Mouse (Mus musculus) hindbrain, postnatal 0 days (tissue): ENCODE data around the gene Gm3336. TPM values are rescaled to one million over a fixed set of nuclear protein-coding genes. Genes with fewer than 3 reads are reported as not detected.
A peak's percentile ranks its signal among the peaks of the same experiment; 100 is the strongest.

ENCODE experiments used
- ATAC-seq: fragments of 200-750 bp; cut with Nextera tagmentation; 2 replicates; pipeline ENCODE4 v1.8.0; 2017; ENCODE audit warnings: mild to moderate bottlenecking, moderate TSS enrichment, moderate library complexity
- DNase-seq: peaks from one replicate; pipeline ENCODE4 v3.0.0-alpha.2; 2015; ENCODE audit warnings: low spot score
- H3K27ac ChIP-seq: fragments of 300-500 bp; sonication (generic); 2 replicates; pipeline ENCODE4 v1.5.1; 2014; ENCODE audit warnings: mild to moderate bottlenecking
- H3K27me3 ChIP-seq: fragments of 300-500 bp; sonication (generic); 2 replicates; pipeline ENCODE4 v1.6.1; 2014; ENCODE audit warnings: low read length, mixed read lengths; ENCODE audit not compliant: insufficient read depth
- H3K36me3 ChIP-seq: fragments of 300-500 bp; sonication (generic); 2 replicates; pipeline ENCODE4 v1.6.1; 2014; ENCODE audit warnings: low read length, mixed read lengths; ENCODE audit not compliant: insufficient read depth
- H3K4me1 ChIP-seq: fragments of 300-500 bp; sonication (generic); 2 replicates; pipeline ENCODE4 v1.6.1; 2014; ENCODE audit warnings: antibody characterized with exemption, low read length, mixed read lengths; ENCODE audit not compliant: insufficient read depth
- H3K4me2 ChIP-seq: fragments of 300-500 bp; sonication (generic); 2 replicates; pipeline ENCODE4 v1.6.1; 2014; ENCODE audit warnings: low read depth, mild to moderate bottlenecking, low read length, moderate library complexity, mixed read lengths
- H3K4me3 ChIP-seq: fragments of 300-500 bp; sonication (generic); 2 replicates; pipeline ENCODE4 v1.5.1; 2014; ENCODE audit warnings: low read length
- H3K9ac ChIP-seq: fragments of 300-500 bp; sonication (generic); replicated peaks from 2 replicates; pipeline ENCODE4 v1.6.1; 2014; ENCODE audit warnings: mild to moderate bottlenecking, low read length, moderate library complexity, mixed read lengths
- H3K9me3 ChIP-seq: fragments of 300-500 bp; sonication (generic); 2 replicates; pipeline ENCODE4 v1.6.1; 2016; ENCODE audit warnings: low read length, mixed read lengths
- CTCF ChIP-seq: IDR thresholded peaks from 2 replicates; pipeline ENCODE4 v1.5.1; 2016; ENCODE audit warnings: antibody characterized with exemption, control low read depth, low read depth
- WGBS: fragments of 180-500 bp; shearing (Covaris S2); extraction: QIAGEN DNeasy Blood & Tissue Kit; methylation state at CpG from one replicate; pipeline ENCODE4 v1.1.7; 2014; 5-methylcytosine and 5-hydroxymethylcytosine counted together
- polyA plus RNA-seq: library from polyadenylated mRNA; unstranded; fragments of >200 nt; fragmentation: Nextera tagmentation; extraction: Ambion mirVana; gene quantifications from 2 replicates; pipeline ENCODE4 v1.2.1, GENCODE M21; 2015
- total RNA-seq: library from RNA; depleted of rRNA; stranded (reverse); fragments of >200 nt; gene quantifications from 2 replicates; pipeline ENCODE4 v1.2.3, GENCODE M21; 2014

Gene Gm3336
- total and polyA plus RNA-seq, 2 experiments from 2014 or later, result not detected

GRCm38 (mm10) chr8:70698310-70699109, 19.8 kb upstream of the Gm3336 start, which contains the start of gene Jund:
Jund (plus strand) TSS chr8:70698949.
- DNase-seq, result peak; percentile 100
- H3K27me3 ChIP-seq, result no peaks in the 10 kb centered on the region
- H3K4me2 ChIP-seq, result peak within 1 kb of the TSS; percentile 61
- under 1% methylated on average over 58 of the region's 69 CpGs for WGBS
- no peaks in the 10 kb centered on the region for H3K9me3 ChIP-seq
- H3K4me1 ChIP-seq, result peaks cover 21% of the 10 kb centered on the region
- H3K27ac ChIP-seq, result peak within 1 kb of the TSS; percentile 99
- 0 out of 2 replicates have a peak, but pooled peaks cover 5% of the 10 kb centered on the region for H3K36me3 ChIP-seq
- peak; percentile 91 for ATAC-seq
- peak; percentile 36 for TF ChIP-seq CTCF
- H3K4me3 ChIP-seq, result peak within 1 kb of the TSS; percentile 90
- peak within 1 kb of the TSS; percentile 98 for H3K9ac ChIP-seq

GRCm38 (mm10) chr8:70699116-70699833, 19.1 kb upstream of the Gm3336 start:
- Histone ChIP-seq H3K4me3 (peak overlapping the region; percentile 90), H3K27me3 (no peaks in the 10 kb centered on the region), H3K27ac (peak overlapping the region; percentile 99), H3K4me1 (peaks cover 21% of the 10 kb centered on the region), H3K9ac (peak overlapping the region; percentile 98), H3K9me3 (no peaks in the 10 kb centered on the region), H3K4me2 (peak overlapping the region; percentile 61), H3K36me3 (0 out of 2 replicates have a peak, but pooled peaks cover 5% of the 10 kb centered on the region)
- DNase-seq, result no peak
- under 1% methylated on average over 74 of the region's 89 CpGs for WGBS
- peak; percentile 0; the same call in 1 of the 2 replicates for ATAC-seq
- 0 out of 2 replicates have a peak, but pooled peaks have one; percentile 11 for TF ChIP-seq CTCF

- no peak for TF ChIP-seq CTCF
- WGBS, result under 1% methylated on average over 54 of the region's 59 CpGs
- Histone ChIP-seq H3K27me3 (no peaks in the 10 kb centered on the region), H3K36me3 (0 out of 2 replicates have a peak, but pooled peaks cover 5% of the 10 kb centered on the region), H3K4me2 (peak overlapping the region; percentile 61), H3K27ac (peak overlapping the region; percentile 99), H3K9me3 (no peaks in the 10 kb centered on the region), H3K9ac (peak overlapping the region; percentile 98), H3K4me1 (peaks cover 21% of the 10 kb centered on the region), H3K4me3 (peak overlapping the region; percentile 90)
- ATAC-seq, result peak; percentile 19
- DNase-seq, result peak; percentile 89
Observed at GRCm38 (mm10) chr8:70699834-70700554, 18.3 kb upstream of the Gm3336 start.

GRCm38 (mm10) chr8:70700555-70700922, 17.8 kb upstream of the Gm3336 start:
- H3K4me2 ChIP-seq, result peak overlapping the region; percentile 61
- 0 out of 2 replicates have a peak, but pooled peaks cover 5% of the 10 kb centered on the region for H3K36me3 ChIP-seq
- no peaks in the 10 kb centered on the region for H3K27me3 ChIP-seq
- 0% methylated on average over 20 of the region's 20 CpGs for WGBS
- H3K4me1 ChIP-seq, result peaks cover 21% of the 10 kb centered on the region
- ATAC-seq (peak; percentile 15; the same call in 1 of the 2 replicates), DNase-seq (peak; percentile 96)
- no peaks in the 10 kb centered on the region for H3K9me3 ChIP-seq
- H3K9ac ChIP-seq, result peak overlapping the region; percentile 98
- H3K4me3 ChIP-seq, result peak overlapping the region; percentile 90
- peak; percentile 82 for TF ChIP-seq CTCF
- H3K27ac ChIP-seq, result peak overlapping the region; percentile 99

GRCm38 (mm10) chr8:70701048-70701981, 17.0 kb upstream of the Gm3336 start:
- Histone ChIP-seq H3K9ac (peak overlapping the region; percentile 98), H3K4me1 (peaks cover 21% of the 10 kb centered on the region), H3K9me3 (no peaks in the 10 kb centered on the region), H3K36me3 (0 out of 2 replicates have a peak, but pooled peaks cover 5% of the 10 kb centered on the region), H3K27me3 (no peaks in the 10 kb centered on the region), H3K27ac (peak overlapping the region; percentile 99), H3K4me3 (peak overlapping the region; percentile 90), H3K4me2 (peak overlapping the region; percentile 61)
- ATAC-seq (no peak), DNase-seq (no peak)
- no peak for TF ChIP-seq CTCF
- 48% methylated on average over 10 of the region's 10 CpGs for WGBS
